Mouse (Mus musculus) urinary bladder, adult 18-20 months (tissue): ENCODE results near the gene Lbp.

Experiments used
- DNase-seq, 2 experiments: peaks; one replicate each; pipeline ENCODE4 v3.0.0; 2022; ENCODE audit warnings: low spot score in 2 of 2, mixed read lengths in 2 of 2

The Lbp gene

DNA sequence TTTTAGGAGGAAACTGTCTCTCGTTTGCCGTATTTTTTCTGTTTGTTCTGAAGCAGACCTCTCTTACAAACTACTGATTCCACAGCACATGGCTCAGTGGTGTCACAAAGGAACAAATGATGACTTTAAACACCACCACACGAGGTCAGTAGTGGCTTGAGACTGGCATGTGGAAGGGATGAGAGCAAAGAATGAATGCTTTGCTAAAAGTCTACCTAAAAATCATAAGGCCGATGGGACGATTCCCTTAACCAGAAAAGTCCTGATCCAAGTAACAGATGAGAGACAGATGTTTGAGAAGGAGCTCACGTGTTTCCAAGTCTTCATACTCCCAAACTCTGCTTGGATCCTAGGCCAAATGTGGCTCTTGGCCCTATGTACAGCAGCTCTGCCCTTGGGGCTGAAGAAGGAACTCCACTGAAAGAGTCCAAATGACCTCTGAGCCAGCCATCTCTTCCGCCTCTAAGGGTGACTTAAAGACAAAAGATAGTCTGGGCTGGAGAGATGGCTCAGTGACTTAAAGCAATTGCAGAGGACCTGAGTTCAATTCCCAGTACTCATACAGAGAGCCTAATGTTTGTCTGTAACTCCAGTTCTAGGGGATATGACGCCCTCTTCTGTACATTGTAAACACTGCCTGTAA is 55.5 kb downstream of the Lbp start:
- DNase-seq = no peak

DNA sequence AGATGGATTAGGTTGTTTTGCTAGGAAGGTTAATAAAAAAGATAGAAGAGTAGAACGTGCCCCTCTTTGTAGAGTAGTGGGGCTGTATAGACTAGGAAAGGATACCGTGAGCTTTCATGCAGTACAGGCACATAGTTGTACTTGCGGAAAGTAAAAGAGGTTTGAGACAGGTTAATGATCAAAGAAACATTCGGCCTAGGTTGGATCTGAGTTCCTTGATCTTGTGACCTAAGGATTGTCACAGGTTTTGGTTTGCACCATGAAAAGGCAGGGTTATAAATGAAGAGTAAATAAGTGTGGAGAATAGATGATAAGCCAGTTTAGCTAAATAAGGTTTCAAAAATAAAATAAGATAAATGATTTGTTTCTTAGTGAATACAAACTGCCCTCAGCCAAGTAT is 57.9 kb downstream of the Lbp start:
- DNase-seq = no peak

DNA sequence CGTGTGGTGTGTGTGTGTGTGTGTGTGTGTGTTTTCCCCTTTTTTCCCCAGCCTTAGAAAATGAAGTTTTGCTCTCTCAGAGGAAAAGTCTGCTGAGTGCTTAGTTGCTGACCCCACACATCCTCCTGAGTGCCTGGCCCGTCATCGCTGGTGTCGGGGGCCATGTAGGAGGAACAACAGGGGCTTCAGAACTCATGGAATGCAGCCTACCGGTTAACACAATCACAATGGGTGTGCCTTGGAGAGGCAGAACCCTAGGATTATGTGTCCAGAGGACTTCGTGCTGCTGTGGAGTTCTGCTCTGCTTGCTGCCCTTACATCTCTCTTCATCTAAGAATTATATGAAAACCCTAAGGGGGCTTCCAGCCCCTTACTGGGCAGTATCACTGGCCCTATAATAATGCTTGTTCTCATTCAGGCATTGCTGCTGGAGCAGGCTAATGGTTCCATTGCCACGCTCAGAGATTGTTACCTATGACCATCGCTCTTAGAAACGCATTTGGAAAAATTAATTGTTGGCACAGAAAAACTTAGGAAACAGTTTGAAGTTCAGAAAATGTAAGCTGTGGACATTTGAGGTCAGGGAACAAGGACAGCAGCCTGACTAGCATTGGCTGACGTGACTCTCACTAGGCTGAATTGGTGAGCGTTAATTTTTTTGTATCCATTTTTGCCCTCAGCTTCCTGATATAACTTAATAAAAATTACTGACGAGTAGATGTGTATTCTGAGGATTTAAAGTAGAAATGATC is 59.0 kb downstream of the Lbp start:
- DNase-seq = no peak

DNA sequence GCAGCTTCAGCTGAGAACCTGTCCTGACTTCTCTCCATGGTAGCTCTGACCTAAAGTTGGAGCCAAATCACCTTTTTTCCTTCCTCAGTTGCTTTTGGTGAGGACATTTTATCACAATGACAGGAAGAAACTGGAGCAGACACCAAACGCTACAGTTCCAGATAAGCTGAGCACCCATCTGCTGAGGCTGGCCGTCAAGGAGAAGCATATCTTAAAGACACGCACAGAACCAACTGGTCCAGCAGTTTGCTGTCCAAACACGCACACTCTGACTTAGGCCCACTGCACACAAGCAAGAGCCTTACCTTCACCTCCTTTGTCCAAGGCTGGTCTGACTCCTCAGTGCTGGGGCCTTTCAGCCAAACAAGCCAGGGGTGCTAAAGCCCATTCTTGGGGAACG is 61.4 kb downstream of the Lbp start:
- no peak for DNase-seq

DNA sequence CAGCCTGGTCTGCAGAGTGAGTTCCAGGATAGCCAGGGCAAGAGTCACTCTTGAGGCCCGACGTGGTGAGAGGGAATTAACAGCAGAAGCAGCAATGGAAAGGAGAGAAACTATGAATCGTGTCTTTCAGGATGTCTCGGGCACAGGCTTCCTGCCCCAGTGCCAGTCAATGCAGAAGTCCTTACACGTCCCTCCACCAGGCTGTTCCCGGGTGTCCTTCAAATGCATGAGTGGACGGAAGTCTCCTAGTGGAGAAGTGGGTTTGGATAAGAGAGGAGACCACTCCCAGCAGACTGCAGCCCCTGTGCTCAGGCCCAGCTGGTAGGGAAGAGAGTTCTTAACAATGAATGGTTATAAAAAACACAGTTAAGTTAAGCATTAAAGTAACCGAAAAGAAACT is 62.0 kb downstream of the Lbp start:
- DNase-seq = no peak

DNA sequence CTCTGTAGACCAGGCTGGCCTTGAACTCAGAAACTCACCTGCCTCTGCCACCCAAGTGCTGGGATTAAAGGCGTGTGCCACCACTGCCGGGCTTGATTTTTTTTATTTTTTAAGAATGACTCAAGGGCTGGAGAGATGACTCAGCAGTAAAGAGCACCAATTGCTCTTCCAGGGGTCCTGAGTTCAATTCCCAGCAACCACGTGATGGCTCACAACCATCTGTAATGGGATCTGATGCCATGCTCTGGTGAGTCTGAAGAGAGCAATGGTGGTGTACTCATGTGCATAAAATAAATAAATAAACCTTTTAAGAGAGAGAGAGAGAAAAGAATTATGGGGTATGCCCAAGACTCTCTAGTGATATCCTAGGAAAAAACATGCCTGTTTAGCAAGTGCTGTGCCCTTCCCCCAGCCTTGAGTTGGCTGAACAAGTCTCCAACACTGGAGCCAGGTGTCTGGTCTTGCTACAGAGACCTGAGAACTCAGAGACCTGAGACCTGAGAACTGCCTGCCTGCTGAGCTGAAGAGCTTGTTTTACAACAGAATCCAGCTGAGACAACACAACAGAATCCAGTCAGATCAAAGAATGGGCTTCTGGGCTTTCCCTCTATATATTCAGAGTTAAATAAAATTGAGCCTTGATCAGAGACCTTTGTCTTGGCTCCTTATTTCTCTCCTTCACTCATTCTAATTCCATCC is 63.3 kb downstream of the Lbp start:
- DNase-seq = no peak

DNA sequence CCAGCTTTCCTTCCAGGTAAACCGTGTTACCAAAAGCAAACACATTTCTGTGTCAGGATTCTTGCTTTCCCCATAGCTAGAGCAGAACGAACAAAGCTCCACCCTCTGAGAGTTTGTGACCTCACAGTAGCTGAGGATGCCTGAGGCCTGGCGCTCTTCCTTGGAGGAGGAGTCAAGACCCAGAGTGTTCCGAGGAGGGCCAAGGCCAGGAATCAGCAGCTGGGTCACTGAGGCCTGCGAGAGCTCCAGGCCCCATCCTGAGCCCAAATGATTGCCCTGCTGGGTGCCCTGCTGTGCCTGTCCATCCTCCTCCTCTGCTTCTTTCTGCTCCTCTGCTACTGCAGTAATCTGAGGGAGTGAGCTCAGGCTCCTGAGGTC is 63.9 kb downstream of the Lbp start:
- no peak for DNase-seq

DNA sequence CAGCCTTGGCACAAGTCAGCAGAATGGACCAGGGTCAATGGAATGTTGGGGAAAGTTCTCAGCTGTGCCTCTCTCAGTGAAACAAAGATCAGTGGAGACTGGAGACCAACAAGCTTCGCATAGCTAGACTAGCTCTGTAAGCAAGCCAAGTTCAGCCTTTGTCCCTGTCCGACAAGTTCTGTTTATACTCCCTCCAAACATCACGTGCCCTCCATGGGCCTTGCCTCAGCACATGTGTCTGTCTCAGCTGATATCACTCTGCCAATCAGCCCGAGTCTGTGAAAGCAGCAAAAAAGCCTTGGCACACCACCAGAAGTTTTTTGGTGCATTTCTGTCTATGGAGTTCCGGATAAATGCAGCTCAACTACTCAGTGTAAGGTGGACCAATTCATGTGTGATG is 66.8 kb downstream of the Lbp start:
- peak in 1 of 2 experiments; percentile 22 for DNase-seq

DNA sequence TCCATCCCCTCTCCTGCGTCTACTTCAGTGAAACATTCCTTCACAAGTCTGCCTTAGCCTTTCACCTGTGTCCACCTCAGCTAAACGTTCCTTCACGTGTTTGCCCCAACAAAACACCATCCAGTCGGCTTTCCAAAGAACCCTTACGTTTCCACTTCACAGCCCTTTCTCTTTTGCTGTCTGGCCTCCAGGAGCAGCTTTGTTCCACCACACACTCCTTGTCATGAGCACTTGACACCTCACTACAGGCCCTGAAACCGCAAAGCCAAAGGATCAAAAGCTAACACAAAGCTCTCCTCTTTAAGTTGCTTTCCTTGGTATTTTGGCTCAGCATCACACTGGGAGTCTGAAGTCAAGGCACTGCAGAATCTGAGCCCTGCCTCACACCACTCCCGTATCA is 67.2 kb downstream of the Lbp start:
- no peak for DNase-seq

DNA sequence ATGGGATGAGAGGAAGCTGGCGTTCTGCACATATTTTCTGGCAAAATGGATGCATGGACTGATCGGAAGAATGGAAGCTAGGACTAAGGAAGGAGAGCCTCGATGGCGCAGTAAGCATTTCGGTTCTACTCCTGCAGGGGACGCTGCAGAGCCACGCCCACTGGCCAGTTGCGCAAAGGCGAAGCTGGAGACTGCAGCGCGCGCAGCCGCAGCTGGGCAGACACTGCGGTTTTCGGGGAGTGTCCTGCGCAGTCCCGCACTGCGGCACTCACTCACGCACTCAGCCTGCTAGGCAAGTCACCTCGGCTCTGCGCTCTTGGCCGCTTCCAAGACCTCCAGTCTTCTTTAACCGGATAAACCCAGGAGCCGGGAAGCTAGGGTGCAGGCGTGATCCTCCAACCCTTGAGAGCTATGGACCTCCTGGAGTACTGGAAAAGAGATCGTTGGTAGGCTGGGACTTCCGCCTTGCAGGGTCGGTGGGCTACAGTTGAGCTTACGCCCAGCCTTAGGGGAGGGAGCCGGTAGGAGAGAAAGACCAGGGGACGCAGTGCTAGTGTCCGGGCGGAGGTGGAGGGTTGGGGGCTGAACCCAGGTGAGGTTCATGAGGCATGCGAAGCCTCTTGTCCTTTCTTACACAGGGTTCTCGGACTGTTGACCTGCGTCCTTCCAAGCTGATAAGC is 69.3 kb downstream of the Lbp start, which contains the start of gene Snhg11:
Snhg11 (plus strand) TSS at position 196 of the 680 bp plus-strand sequence.
- no peak for DNase-seq

DNA sequence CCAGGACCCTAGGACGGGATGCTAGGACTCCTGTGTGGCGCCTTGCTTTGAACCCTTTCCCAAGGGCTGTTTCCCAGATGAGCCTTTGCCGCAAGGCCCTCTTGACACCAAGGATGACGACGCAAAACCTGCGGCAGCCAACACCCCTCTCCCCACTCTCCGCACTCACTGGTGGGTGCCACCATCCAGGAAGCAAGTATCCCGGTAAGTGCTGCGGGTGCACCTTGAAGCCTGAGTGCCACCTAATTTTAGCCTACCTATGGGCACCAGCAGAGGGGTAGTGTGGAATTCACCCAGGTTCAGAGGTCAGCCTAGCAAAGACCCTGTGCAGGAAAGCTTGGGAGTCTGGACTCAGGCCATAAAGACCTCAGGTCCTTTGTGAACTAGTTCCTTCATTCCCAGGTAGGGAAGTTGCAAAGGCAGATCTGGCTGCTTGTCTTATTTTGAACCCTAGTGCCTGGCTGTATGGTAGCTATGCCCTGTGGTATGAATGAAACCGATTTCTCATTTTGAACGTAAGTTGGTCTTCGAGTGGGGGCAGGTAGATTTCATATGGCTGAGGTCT is 69.9 kb downstream of the Lbp start:
- no peak for DNase-seq

DNA sequence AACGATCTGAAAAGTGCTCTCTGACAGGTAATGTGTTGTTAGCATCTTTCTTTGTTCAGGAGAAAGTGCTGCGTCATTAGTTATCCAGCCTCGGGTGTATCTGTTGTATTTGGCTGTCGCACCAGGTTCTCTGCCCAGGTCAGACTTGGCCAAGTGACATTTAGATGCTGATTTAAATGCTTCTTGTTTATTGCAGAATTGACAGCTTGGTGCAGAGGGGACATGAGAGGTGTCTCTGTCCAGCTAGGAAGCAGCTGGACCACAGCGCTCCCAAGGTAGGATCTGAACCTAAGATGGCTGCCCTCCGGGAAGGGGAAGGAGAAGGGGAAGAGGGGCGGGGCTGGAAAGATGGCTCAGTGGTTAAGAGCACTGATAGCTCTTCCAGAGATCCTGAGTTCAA is 70.5 kb downstream of the Lbp start:
- DNase-seq = no peak

DNA sequence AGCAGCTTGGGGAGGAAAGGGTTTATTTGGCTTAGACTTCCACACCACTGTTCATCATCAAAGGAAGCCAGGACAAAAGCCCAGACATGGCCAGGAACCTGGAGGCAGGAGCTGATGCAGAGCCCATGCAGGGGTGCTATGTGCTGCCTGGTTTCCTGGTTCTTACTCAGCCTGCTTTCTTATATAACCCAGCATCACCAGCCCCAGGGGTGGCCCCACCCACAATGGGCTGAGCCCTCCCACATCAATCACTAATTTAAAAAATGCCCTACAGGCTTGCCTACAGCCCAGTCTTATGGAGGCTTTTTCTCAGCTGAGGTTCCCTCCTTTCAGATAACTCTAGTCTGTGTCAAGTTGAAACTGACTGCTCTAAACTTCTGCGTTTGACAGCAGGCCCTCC is 71.5 kb downstream of the Lbp start:
- DNase-seq = no peak

DNA sequence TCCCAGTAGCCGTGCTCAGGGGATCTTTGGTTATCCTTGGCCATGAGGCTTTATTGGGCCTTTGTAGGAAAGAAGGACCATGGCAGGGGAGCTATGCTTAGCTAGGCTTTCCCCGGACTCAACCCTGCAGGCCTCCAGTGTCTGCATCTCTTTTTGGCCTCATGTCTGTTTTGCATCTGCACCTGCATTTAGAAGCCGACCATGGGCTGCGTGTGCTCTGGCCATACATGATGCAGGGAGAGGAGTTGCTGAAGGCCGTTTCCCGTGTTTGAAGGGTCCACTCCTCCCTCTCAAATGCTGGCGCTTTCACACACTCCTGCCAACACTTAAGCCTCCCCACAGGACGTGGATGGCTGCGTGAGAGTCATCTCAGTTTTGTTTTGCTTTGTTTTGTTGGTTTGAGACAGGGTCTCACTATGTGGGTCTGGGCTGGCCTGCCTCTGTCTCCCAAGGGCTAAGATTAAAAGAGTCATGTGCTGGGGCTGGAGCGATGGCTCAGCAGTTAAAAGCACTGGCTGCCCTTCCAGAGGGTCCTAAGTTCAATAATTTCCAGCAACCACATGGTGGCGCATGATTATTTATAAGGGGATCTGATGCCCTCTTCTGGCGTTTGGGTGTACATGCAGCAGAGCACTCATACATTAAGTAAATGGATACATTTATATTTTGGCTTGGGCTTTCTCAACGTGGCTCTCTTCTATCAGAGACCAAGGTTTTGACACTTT is 73.2 kb downstream of the Lbp start:
- DNase-seq = no peak
